Mouse (Mus musculus) erythroblast, adult 5-6 weeks (primary cell): ENCODE results near the gene Hvcn1. TPM values are rescaled to one million over a fixed set of nuclear protein-coding genes. Genes with fewer than 3 reads are reported as not detected.
A peak's percentile ranks its signal among the peaks of the same experiment; 100 is the strongest.

ENCODE experiments used
- ATAC-seq: replicated peaks from 2 replicates; pipeline ENCODE4 v1.8.0; 2016; ENCODE audit warnings: moderate number of reproducible peaks, mild to moderate bottlenecking, moderate TSS enrichment, inconsistent platforms; ENCODE audit not compliant: poor library complexity, low FRiP score, severe bottlenecking
- total RNA-seq, 2 experiments: library from RNA; stranded (forward) in 1 of 2; stranded (reverse) in 1 of 2; fragments of 150-400 nt in 1 of 2; fragments of 200-764, 138-1000 nt in 1 of 2; gene quantifications; 2 replicates each; pipeline versions ENCODE4 v1.2.3 to v1.2.4; 2015 to 2017; ENCODE audit warnings: low replicate concordance in 2 of 2

Hvcn1 gene
- total RNA-seq, 2 experiments from 2014 or later: 25.4 to 37.0 TPM

DNA sequence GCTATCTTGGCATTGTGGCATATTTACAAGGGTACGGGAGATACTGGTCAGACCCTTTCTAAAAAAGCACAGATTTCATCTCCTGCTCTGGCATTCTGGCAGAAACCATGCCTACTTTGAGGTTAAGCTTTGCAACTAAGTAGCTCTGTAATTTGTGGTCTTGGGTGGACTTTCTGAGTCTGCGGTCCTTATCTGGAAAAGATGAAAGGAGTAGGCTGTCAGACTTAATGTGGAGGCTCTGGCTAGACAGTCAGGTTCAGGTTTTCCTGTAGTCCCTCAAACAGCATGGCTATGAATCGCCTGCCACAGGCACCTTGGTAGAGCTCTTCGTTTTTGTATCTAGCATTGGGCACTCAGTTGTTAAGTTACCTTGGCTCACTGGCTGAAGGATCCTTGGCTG, 80.4 kb downstream of the Hvcn1 start:
- ATAC-seq: no peak

DNA sequence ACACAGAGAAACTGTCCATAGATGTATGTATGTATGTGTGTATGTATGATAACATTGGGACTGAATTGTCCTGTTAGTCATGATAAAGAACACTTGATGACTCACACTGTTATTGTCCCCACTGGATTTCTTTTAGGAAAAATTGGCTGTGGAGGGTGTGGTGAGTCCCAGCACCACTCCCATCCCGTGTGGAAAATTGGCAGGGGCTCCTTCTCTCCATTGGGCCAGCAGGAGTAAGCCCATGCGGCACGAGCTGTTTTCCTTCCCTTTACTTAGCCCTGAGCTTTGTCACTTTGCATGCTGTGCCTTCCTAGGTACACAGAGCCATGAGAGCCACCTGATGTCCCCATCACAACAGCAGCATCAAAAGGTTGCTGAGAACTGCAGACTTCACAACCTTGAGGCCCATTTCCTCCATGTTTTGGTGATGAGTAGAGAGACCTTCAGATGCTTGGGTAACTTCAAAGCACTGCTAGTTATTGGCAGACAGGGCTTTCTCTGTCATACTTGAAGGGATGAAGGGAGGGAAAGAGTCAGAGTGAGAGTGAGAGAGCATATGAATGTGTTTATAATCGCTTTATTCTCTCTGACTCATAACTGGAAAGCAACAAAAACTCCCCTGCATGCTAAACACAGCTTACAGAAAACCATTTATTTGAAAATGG, 81.7 kb downstream of the Hvcn1 start:
- ATAC-seq: no peak

DNA sequence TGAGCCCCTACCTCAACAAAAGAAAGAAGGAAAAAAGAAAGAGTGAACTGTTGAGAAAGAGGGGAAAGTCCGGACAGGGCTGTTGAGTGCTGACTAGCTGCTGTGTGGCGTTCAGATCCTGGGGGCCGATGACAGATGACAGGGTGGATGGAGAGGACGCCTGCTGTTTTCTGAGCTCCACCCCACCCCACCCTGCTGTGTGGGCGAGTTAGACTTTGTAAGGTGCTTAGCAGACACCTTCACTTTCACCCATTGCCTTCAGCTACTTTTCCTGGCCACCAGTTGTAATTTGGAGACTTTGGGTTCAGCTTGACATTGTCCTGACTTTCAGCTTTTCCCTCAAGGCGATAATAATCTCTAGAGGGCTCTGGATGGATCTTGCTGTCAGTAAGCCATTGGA, 84.5 kb downstream of the Hvcn1 start:
- ATAC-seq: peak; percentile 83

Other genes starting within 250 kb of the Hvcn1 start
- not detected in 2 replicates for gene Cux2, start 156.7 kb upstream of the Hvcn1 start, total RNA-seq (2015; ENCODE audit: low replicate concordance)
- 0.17 TPM in 1 of 2 replicates, not detected in the other for gene Cux2, start 156.7 kb upstream of the Hvcn1 start, total RNA-seq (2017; ENCODE audit: low replicate concordance)
- gene Myl2, start 105.9 kb upstream of the Hvcn1 start, total RNA-seq (2015; ENCODE audit: low replicate concordance): not detected in 2 replicates
- 1.1 TPM in 1 of 2 replicates, not detected in the other for gene Myl2, start 105.9 kb upstream of the Hvcn1 start, total RNA-seq (2017; ENCODE audit: low replicate concordance)
- gene Ccdc63, start 66.0 kb upstream of the Hvcn1 start, total RNA-seq (2015; ENCODE audit: low replicate concordance): not detected in 2 replicates
- gene Ccdc63, start 66.0 kb upstream of the Hvcn1 start, total RNA-seq (2017; ENCODE audit: low replicate concordance): 4.0 TPM in 1 of 2 replicates, not detected in the other
- gene Ppp1cc, start 48.5 kb upstream of the Hvcn1 start, total RNA-seq (2015; ENCODE audit: low replicate concordance): 141 and 170 TPM in 2 replicates
- 94.2 and 102 TPM in 2 replicates for gene Ppp1cc, start 48.5 kb upstream of the Hvcn1 start, total RNA-seq (2017; ENCODE audit: low replicate concordance)
- 0.42 TPM in 1 of 2 replicates, not detected in the other for gene Tctn1, start 57.7 kb downstream of the Hvcn1 start, total RNA-seq (2015; ENCODE audit: low replicate concordance)
- gene Tctn1, start 57.7 kb downstream of the Hvcn1 start, total RNA-seq (2017; ENCODE audit: low replicate concordance): 3.6 and 5.9 TPM in 2 replicates
- gene Pptc7, start 77.6 kb downstream of the Hvcn1 start, total RNA-seq (2015; ENCODE audit: low replicate concordance): 2.1 and 2.9 TPM in 2 replicates
- 1.4 and 4.0 TPM in 2 replicates for gene Pptc7, start 77.6 kb downstream of the Hvcn1 start, total RNA-seq (2017; ENCODE audit: low replicate concordance)
- gene Rad9b, start 147.4 kb downstream of the Hvcn1 start, total RNA-seq (2015; ENCODE audit: low replicate concordance): 1.5 TPM in 1 of 2 replicates, not detected in the other
- gene Rad9b, start 147.4 kb downstream of the Hvcn1 start, total RNA-seq (2017; ENCODE audit: low replicate concordance): 0.56 TPM in 1 of 2 replicates, not detected in the other
- 43.9 and 44.2 TPM in 2 replicates for gene Vps29, start 147.6 kb downstream of the Hvcn1 start, total RNA-seq (2015; ENCODE audit: low replicate concordance)
- gene Vps29, start 147.6 kb downstream of the Hvcn1 start, total RNA-seq (2017; ENCODE audit: low replicate concordance): 19.8 and 23.4 TPM in 2 replicates
- gene Gpn3, start 165.1 kb downstream of the Hvcn1 start, total RNA-seq (2015; ENCODE audit: low replicate concordance): 21.1 and 35.9 TPM in 2 replicates
- 25.0 and 53.7 TPM in 2 replicates for gene Gpn3, start 165.1 kb downstream of the Hvcn1 start, total RNA-seq (2017; ENCODE audit: low replicate concordance)
- gene Fam216a, start 165.6 kb downstream of the Hvcn1 start, total RNA-seq (2015; ENCODE audit: low replicate concordance): 6.5 and 9.0 TPM in 2 replicates
- 5.9 and 6.4 TPM in 2 replicates for gene Fam216a, start 165.6 kb downstream of the Hvcn1 start, total RNA-seq (2017; ENCODE audit: low replicate concordance)
- gene Arpc3, start 185.1 kb downstream of the Hvcn1 start, total RNA-seq (2015; ENCODE audit: low replicate concordance): 98.4 and 108 TPM in 2 replicates
- 220 and 303 TPM in 2 replicates for gene Arpc3, start 185.1 kb downstream of the Hvcn1 start, total RNA-seq (2017; ENCODE audit: low replicate concordance)
- 13.2 and 14.6 TPM in 2 replicates for gene Anapc7, start 214.9 kb downstream of the Hvcn1 start, total RNA-seq (2015; ENCODE audit: low replicate concordance)
- gene Anapc7, start 214.9 kb downstream of the Hvcn1 start, total RNA-seq (2017; ENCODE audit: low replicate concordance): 15.9 and 16.3 TPM in 2 replicates